In the genomic region with DNA sequence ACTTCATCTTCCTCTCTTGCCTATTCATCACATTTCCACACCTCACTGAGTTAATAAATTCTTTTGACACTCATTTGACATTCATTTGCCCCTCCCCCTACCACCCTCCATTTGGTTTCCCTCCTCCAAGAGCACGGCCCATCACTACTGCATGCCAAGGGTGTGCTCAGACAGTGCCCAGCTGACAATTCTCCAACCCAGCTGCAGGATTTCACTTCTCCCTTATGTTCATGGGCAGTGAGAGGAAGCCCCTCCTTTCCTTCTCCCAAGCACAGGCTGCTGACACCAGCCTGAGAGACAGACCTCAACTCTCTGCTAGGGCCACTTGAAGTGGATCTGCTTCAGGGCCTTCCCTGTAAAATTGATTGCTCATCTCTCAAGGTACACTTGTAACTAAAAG, we compare ENCODE assay signal across 13 mouse cellular contexts.
A peak's percentile ranks its signal among the peaks of the same experiment; 100 is the strongest.
DNase-seq lines count a peak whose midpoint lies in the region; ATAC-seq lines count a peak whose summit lies in the region.
"Had no signal": no experiment of that assay in that cellular context is flagged by ENCODE, and none has a peak within 500 bp of the region (broad histone marks: within the 10 kb centered on the region; RNA-seq: fewer than 3 reads in every experiment).

No protein-coding gene starts in this region.

- ATAC-seq in forebrain, embryonic 13.5 days, result peak; percentile 49; the same call in 1 of the 2 replicates
- ATAC-seq in neural tube, embryonic 12.5 days (ENCODE audit: low FRiP score, low read depth), result 0 out of 2 replicates have a peak, but pooled peaks have one; percentile 38
- no peak for ATAC-seq in neural tube, embryonic 15.5 days (ENCODE audit: low FRiP score)

- no peak overlapping the region for H3K4me2 ChIP-seq in forebrain, embryonic 13.5 days
- no peak overlapping the region for H3K4me2 ChIP-seq in neural tube, embryonic 12.5 days (replicated peaks)
- no peak overlapping the region for H3K4me2 ChIP-seq in neural tube, embryonic 15.5 days
- H3K4me2 ChIP-seq: embryonic facial prominence, embryonic 15.5 days; heart, embryonic 12.5 days; limb, embryonic 15.5 days had no signal

- no peak overlapping the region for H3K27ac ChIP-seq in forebrain, embryonic 13.5 days
- no peak overlapping the region for H3K27ac ChIP-seq in forebrain, embryonic 10.5 days
- no peak overlapping the region for H3K27ac ChIP-seq in neural tube, embryonic 12.5 days
- no peak overlapping the region for H3K27ac ChIP-seq in neural tube, embryonic 15.5 days (replicated peaks)
- H3K27ac ChIP-seq: embryonic facial prominence, embryonic 15.5 days; limb, embryonic 15.5 days had no signal

- no peak overlapping the region for H3K4me3 ChIP-seq in forebrain, embryonic 13.5 days
- no peak overlapping the region for H3K4me3 ChIP-seq in forebrain, embryonic 10.5 days
- H3K4me3 ChIP-seq in neural tube, embryonic 12.5 days, result no peak overlapping the region
- H3K4me3 ChIP-seq in neural tube, embryonic 15.5 days (replicated peaks), result no peak overlapping the region
- H3K4me3 ChIP-seq: embryonic facial prominence, embryonic 15.5 days; heart, embryonic 12.5 days; limb, embryonic 15.5 days had no signal

- no peak overlapping the region for H3K9ac ChIP-seq in forebrain, embryonic 13.5 days
- no peak overlapping the region for H3K9ac ChIP-seq in neural tube, embryonic 12.5 days
- no peak overlapping the region for H3K9ac ChIP-seq in neural tube, embryonic 15.5 days (replicated peaks)
- H3K9ac ChIP-seq: embryonic facial prominence, embryonic 15.5 days; heart, embryonic 12.5 days; limb, embryonic 15.5 days had no signal

- H3K4me1 ChIP-seq in forebrain, embryonic 13.5 days, result peaks cover 7% of the 10 kb centered on the region; the same call in 1 of the 2 replicates
- no peaks in the 10 kb centered on the region for H3K4me1 ChIP-seq in forebrain, embryonic 10.5 days
- no peaks in the 10 kb centered on the region for H3K4me1 ChIP-seq in neural tube, embryonic 12.5 days
- no peaks in the 10 kb centered on the region for H3K4me1 ChIP-seq in neural tube, embryonic 15.5 days
- H3K4me1 ChIP-seq: embryonic facial prominence, embryonic 15.5 days; heart, embryonic 12.5 days; limb, embryonic 15.5 days had no signal

- H3K9me3 ChIP-seq in forebrain, embryonic 13.5 days (replicated peaks), result no peaks in the 10 kb centered on the region
- H3K9me3 ChIP-seq in forebrain, embryonic 10.5 days, result no peaks in the 10 kb centered on the region
- H3K9me3 ChIP-seq in neural tube, embryonic 12.5 days, result no peaks in the 10 kb centered on the region
- no peaks in the 10 kb centered on the region for H3K9me3 ChIP-seq in neural tube, embryonic 15.5 days (replicated peaks)
- H3K9me3 ChIP-seq: embryonic facial prominence, embryonic 15.5 days; heart, embryonic 12.5 days; limb, embryonic 15.5 days had no signal

- WGBS in forebrain, embryonic 13.5 days, result 44% methylated on average over 1 of the region's 1 CpGs
- WGBS in forebrain, embryonic 10.5 days, result 76% methylated on average over 1 of the region's 1 CpGs
- WGBS in neural tube, embryonic 12.5 days, result 33% methylated on average over 1 of the region's 1 CpGs
- 27% methylated on average over 1 of the region's 1 CpGs for WGBS in neural tube, embryonic 15.5 days

- no peaks in the 10 kb centered on the region for H3K36me3 ChIP-seq in forebrain, embryonic 13.5 days (ENCODE audit: poor library complexity, severe bottlenecking)
- no peaks in the 10 kb centered on the region for H3K36me3 ChIP-seq in forebrain, embryonic 10.5 days (replicated peaks)
- no peaks in the 10 kb centered on the region for H3K36me3 ChIP-seq in neural tube, embryonic 12.5 days
- no peaks in the 10 kb centered on the region for H3K36me3 ChIP-seq in neural tube, embryonic 15.5 days
- H3K36me3 ChIP-seq: embryonic facial prominence, embryonic 15.5 days; heart, embryonic 12.5 days; limb, embryonic 15.5 days had no signal

- no peak for DNase-seq in forebrain, embryonic 10.5 days (ENCODE audit: extremely low spot score, low spot score)
- peak; percentile 33 to 73 for DNase-seq in lung, postnatal 4 days
- DNase-seq in testis, postnatal 14 days (ENCODE audit: low spot score), result no peak
- DNase-seq in layer of hippocampus, postnatal 10 days (ENCODE audit: low spot score in 2 of 2), result no peak
- DNase-seq in spleen, postnatal 36 days (ENCODE audit: low spot score in 2 of 2), result no peak
- DNase-seq: cerebellum, postnatal 36 days; thymus, adult 2 months had no signal

- no peaks in the 10 kb centered on the region for H3K27me3 ChIP-seq in forebrain, embryonic 13.5 days
- H3K27me3 ChIP-seq in forebrain, embryonic 10.5 days (ENCODE audit: poor library complexity, severe bottlenecking), result no peaks in the 10 kb centered on the region
- no peaks in the 10 kb centered on the region for H3K27me3 ChIP-seq in neural tube, embryonic 12.5 days (replicated peaks)
- no peaks in the 10 kb centered on the region for H3K27me3 ChIP-seq in neural tube, embryonic 15.5 days (replicated peaks)
- H3K27me3 ChIP-seq: embryonic facial prominence, embryonic 15.5 days; heart, embryonic 12.5 days; limb, embryonic 15.5 days had no signal

Comparison
In these comparisons a context has a peak if more than half of its experiments do, and no peak if none do; other contexts are left out.
1. DNase-seq: peak in lung, postnatal 4 days (2 of 2); none in forebrain, embryonic 10.5 days (single experiment), testis, postnatal 14 days (single experiment), layer of hippocampus, postnatal 10 days (0 of 2) and spleen, postnatal 36 days (0 of 2).